Mouse (Mus musculus): ENCODE measurements around the gene Chic1. TPM values are rescaled to one million over a fixed set of nuclear protein-coding genes. Genes with fewer than 3 reads are reported as not detected.

Gene Chic1
- 1 to 10 TPM; 8.3 TPM for total RNA-seq (2021)

DNA sequence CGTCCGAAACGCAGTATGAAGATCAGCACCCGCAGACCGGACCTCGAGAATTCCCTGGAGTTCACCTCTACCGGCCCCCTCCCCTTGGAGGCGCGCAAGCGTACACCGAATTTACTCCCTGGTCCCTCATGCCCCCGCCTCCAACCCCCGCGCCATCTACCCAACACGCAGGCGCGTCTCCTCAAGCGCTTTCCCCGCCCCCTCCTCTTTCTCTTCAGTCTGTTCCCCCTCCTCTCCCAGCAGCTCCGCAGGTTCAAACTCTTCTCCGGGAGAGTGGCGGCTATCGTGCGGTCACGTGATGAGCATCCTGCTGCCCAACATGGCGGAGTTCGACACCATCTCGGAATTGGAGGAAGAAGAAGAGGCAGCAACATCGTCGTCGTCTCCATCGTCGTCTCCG is at the start of gene Chic1:
Gene Chic1, plus strand, starts transcription at position 190 of the 400 bp plus-strand sequence.
- DNase-seq (ENCODE audit: extremely low spot score in 1 of 2, low spot score in 2 of 2): peak; percentile 80 to 89
- intact Hi-C loops (cut with DNase I): loop anchor here (5.0 kb wide), 1 partner anchor 69 kb away; no protein-coding TSS in a partner anchor

DNA sequence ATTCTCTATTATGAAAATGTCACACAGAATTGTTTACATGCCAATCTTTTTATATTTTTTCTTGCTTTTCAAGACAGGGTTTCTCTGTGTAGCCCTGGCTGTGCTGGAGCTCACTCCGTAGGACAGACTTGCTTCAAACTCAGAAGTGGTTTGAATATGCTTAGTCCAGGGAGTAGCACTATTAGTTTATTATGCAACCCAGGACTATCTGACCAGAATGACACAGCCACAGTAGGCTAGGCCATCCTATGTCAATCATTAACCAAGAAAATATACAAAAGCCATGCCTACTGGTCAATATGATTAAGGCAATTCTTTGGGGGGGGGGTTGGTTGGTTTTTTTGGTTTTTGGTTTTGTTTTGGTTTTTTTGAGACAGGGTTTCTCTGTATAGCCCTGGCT is 48.0 kb upstream of the Chic1 start:
- DNase-seq (ENCODE audit: extremely low spot score in 1 of 2, low spot score in 2 of 2): no peak
- intact Hi-C loops (cut with DNase I): no loop called here

DNA sequence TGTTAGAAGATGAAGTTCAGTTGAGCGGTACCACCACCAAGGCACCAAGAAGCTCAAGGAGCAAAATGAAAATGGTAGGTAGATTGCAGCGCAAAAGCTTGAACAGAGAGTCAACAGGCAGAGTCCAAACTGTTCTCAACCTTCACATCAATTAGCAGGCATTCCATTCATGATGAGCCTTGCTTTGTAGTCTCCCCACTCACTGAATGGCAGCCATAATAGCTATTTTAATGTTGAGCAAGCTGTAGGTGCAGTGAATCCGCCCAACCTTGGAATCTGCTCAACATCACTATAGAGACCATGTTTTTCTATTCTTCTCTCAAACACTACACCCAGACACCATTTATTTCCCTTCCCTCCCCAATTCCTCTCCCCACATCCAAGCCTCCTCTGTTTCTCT is 44.6 kb upstream of the Chic1 start:
- no peak for DNase-seq (ENCODE audit: extremely low spot score in 1 of 2, low spot score in 2 of 2)
- intact Hi-C loops (cut with DNase I): no loop called here

DNA sequence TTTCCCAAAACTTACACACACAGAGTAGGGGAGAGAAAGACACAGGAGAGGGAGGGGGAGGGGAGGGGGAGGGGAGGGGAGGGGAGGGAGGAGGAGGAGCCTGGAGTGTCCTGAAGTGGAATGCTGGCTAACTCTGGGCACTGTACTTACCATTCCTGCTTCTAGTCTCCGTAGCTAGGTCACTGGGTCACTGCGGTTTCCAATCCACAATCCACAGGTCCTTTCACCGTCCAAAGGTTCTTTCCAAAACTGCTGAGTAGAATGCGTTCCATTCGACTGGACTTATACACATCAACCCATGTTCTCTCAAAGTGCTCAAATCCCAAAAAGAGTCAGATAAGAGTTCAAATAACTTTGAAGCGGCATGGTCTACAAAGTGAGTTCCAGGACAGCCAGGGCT is 42.1 kb upstream of the Chic1 start:
- intact Hi-C loops (cut with DNase I): no loop called here
- DNase-seq (ENCODE audit: extremely low spot score in 1 of 2, low spot score in 2 of 2): no peak

DNA sequence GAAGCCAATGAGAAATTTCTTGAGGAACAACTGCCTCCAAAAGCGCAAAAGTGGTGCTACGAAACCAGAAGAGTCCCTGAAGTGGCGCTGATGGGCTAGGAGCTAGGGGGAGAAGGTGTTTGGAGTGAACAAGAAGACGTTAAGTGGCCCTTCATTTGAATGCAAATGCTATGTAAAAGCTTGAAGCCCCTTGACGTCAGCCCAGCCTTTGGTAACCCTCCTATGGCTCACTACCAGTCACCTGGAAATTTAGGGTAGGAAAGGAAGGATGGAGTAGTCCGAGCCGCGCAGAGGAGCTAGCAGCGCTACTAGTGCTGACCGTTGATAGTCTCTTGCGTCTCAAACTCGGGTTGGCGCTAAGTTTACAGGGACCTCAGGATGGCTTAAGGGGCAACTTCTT is 35.1 kb upstream of the Chic1 start, which contains the start of gene Cdx4:
Gene Cdx4, plus strand, starts transcription at position 253 of the 400 bp plus-strand sequence.
- intact Hi-C loops (cut with DNase I): no loop called here
- no peak for DNase-seq (ENCODE audit: extremely low spot score in 1 of 2, low spot score in 2 of 2)

DNA sequence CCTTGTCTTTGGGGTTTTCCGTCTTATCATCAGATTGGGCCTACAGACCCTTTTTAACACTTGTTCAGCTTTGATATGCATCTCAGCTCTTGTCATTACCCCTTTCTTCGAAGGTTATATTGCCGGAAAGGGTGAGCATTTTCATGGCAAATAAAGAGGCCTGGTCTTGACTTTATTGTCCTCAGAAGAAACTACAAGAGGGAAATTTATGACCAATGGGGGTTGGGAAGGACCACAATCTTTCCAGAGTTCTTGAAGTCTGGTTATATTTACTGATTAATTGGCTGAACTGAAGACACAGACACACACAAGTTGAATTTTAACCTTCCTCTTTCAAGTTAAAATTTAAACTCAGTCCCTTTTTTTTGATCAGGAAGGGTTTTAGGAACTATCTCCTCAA is 30.4 kb upstream of the Chic1 start:
- DNase-seq (ENCODE audit: extremely low spot score in 1 of 2, low spot score in 2 of 2): no peak
- intact Hi-C loops (cut with DNase I): no loop called here

DNA sequence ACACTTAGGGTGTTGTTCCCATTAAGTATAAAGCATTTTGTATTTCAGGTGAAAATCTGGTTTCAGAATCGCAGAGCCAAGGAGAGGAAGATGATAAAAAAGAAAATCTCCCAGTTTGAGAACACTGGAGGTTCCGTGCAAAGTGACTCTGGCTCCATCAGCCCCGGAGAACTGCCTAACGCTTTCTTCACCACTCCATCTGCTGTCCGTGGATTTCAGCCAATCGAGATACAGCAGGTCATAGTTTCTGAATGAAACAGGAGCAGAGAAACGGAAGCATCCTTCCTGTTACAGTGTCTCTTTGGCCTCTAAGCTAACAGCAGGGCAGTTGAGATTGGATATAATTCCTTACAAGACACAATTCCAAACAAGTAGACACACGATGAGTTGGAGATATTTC is 26.9 kb upstream of the Chic1 start:
- intact Hi-C loops (cut with DNase I): no loop called here
- no peak for DNase-seq (ENCODE audit: extremely low spot score in 1 of 2, low spot score in 2 of 2)

DNA sequence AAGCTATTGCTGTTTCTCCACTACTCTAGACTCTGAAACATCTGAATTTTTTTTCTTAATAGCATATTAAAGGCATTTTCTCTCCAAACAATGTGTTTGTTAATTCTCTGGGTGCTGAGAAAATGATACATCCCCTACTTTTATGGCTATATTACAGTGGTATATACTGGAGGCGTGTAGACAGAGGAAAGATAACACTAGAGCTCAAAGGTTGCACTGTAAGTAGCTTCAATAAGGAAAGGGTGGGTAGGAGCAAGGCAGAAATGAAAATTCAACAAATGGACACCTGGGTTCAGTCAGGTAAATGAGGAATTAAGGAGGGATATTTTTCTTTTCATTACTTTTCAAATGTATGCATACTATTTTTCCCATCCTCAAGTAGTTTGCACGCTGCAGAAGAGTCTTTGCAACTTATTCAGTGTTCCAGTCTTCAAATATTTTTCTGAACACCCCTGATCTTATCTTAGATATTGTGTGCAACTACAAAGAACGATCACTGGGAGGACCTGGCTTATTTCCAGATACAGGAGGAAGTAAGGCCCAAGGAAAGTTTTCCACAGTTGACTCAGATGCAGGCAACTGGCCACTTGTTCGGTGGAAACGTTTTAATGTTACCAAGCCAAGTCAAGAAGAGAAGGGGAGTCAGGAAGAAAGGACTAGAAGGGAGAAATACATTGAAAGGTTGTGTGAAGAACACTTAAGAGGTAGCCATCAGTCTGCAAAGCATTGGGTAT is 25.0 kb upstream of the Chic1 start:
- no peak for DNase-seq (ENCODE audit: extremely low spot score in 1 of 2, low spot score in 2 of 2)
- intact Hi-C loops (cut with DNase I): no loop called here

DNA sequence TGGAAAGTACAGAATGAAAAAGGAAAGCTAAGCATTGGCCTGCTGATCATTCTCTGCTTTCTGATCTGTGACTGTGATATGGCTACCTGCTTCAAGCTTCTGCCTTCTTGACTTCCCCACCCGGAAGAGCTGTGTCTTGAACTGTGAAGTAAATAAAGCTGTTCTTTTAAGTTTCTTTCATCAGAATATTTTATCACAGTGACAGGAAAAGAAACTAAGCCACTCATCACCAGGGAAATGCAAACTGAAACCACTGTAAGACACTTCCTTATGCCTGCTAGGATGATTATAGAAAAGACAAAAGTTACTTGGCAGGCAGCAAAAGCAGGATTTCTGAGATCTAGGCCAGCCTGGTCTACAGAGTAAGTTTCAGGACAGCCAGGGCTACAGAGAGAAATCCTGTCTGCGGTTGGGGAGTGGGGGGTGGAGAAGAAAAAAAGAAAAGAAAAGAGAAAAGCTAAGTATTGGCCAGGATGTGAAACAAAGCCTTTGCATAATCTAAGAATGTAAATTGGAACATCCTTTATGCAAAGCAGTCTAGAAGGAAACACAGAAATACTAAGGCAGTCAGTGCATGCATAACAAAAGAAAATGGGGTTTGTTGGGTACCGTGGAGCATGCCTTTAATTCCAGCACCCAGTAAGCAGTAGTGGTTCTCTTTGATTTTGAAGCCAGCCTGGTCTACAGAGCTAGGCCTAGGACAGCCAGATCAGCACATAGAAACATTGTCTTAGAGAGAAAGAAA is 14.7 kb upstream of the Chic1 start:
- no peak for DNase-seq (ENCODE audit: extremely low spot score in 1 of 2, low spot score in 2 of 2)
- intact Hi-C loops (cut with DNase I): no loop called here

DNA sequence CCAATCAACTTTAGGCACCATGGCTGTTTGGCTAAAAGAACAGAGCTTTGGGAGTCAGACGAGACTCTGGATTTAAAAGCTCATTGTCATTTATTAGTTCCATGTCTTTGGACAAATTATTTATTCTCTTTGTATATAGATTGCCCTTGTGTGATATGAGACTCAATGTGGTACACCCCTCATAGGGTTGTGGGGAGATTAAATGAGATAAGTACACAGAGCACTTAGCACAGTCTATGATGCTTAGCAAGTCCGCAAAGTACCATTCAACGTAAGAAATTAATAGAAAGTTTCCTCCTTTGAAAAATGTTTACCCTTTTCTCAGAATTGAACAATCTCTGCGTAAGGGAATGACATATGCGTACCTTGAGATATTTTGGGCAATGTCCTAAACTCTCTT is 492 bp upstream of the Chic1 start:
- intact Hi-C loops (cut with DNase I): loop anchor here (5.0 kb wide), 1 partner anchor 68 kb away; no protein-coding TSS in a partner anchor

DNA sequence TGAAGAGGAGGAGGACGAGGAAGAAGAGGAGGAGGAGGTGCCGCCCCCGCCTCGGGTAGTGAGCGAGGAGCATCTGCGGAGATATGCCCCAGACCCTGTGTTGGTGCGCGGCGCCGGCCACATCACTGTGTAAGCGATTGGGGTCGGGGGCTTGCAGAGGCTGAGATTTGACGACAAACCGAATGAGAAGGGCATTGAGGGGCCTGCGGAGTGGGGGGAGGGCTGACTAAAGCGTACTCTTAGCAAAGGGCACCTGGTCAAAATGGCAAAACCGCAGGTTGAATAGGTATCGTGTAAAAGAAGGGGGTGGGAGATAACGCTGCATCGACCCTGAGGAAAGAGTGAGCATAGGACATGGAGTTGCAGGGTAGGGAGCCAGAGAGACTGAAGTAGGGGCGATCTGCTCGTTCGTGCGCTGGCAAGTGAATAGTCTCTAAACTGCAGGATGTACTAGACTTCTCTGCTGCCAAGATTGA is 523 bp downstream of the Chic1 start:
- peak in 1 of 2 experiments; percentile 25 for DNase-seq (ENCODE audit: extremely low spot score in 1 of 2, low spot score in 2 of 2)
- intact Hi-C loops (cut with DNase I): loop anchor here (5.0 kb wide), 1 partner anchor 69 kb away; no protein-coding TSS in a partner anchor

More for the DNA sequence above, 492 bp upstream of the Chic1 start:
- no peak for DNase-seq (ENCODE audit: extremely low spot score in 1 of 2, low spot score in 2 of 2)

DNA sequence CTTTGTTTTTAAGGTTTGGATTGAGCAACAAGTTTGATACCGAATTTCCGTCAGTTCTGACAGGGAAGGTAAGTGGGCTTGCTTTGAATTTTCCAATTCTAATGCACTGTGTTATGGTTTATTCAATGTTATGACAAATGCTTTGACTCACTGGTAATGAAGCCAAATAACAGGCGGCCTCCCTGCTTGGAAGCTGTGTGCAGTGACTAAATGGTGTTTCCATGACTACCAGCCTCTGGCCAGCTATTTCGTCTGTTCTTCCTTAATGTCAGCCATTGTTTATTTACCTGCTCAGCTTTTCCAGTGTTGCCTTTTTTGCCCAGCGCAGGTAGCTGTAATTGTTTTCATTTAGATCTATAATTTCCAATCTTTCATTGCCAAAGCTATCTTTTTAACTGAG is 9.9 kb downstream of the Chic1 start:
- intact Hi-C loops (cut with DNase I): no loop called here
- no peak for DNase-seq (ENCODE audit: extremely low spot score in 1 of 2, low spot score in 2 of 2)

DNA sequence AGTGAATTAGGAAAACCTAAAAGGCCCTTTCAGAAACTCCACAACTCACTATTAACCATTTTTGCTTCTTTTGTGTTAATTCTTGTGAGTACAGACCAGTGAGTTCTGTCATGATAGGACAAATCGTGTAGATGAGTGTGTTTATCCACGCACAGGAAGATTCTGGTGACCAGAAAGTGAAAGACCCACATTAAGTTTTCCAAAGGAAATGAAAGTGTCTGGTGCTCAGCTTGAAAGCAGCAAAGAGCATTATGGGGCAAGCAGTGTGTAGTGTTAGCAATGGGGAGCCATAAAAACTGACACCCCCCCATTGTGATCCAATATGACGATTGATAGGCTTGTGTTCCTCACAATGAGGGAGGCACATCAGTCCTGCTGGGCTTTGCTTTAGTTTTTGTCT is 12.4 kb downstream of the Chic1 start:
- intact Hi-C loops (cut with DNase I): no loop called here
- DNase-seq (ENCODE audit: extremely low spot score in 1 of 2, low spot score in 2 of 2): no peak

DNA sequence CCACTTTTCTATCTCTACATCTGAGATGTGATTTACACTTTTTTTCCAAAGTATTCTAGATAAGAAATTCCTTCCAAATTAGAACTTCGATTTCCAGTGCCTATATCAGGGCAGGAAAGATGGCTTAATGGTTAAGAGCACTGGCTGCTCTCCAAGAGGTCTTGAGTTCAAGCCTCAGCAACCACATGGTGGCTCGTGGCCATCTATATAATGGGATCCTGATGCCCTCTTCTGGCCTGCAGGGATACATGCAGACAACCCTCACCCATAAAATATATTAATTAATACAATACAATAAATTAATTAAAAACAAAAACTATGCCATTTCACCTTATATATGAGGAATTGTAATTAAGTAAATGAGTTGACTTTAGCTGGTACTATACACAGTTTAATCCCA is 14.9 kb downstream of the Chic1 start:
- intact Hi-C loops (cut with DNase I): loop anchor here (5.0 kb wide), 1 partner anchor 109 kb away; no protein-coding TSS in a partner anchor

DNA sequence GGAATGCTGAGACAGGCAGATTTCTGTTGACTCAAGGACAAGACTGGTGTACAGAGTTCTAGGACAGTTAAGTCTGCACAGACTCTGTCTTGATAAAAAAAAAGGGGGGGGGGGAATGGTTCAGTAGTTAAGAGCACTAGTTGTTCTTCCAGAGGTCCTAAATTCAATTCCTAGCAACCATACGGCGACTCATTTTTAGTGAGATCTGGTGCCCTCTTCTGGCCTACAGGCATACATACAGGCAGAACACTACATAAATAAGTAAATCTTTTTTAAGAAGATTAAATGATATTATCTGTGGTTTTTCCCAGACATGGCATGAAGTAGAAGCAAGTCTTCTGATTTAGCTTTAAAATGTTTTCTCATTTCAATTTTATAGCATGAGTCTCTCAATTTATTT is 15.4 kb downstream of the Chic1 start:
- DNase-seq (ENCODE audit: extremely low spot score in 1 of 2, low spot score in 2 of 2): no peak
- intact Hi-C loops (cut with DNase I): loop anchor here (5.0 kb wide), 1 partner anchor 109 kb away; no protein-coding TSS in a partner anchor

More for the DNA sequence above, 14.9 kb downstream of the Chic1 start:
- DNase-seq (ENCODE audit: extremely low spot score in 1 of 2, low spot score in 2 of 2): no peak

DNA sequence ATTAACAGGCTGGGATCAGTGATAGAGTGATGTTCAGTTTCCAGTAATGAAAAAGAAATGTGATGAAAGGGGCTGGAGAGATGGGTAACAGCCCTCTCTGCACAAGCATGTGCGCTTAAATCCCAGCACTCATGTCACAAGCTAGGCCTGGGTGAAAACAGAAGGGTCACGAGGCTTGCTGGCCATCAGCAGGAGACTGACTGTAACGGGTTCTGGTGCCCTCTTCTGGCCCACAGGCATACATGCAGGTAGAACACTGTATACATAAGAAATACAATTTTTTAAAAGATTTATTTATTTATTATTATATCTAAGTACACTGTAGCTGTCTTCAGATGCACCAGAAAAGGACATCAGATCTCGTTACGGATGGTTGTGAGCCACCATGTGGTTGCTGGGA is 18.0 kb downstream of the Chic1 start:
- peak in 1 of 2 experiments; percentile 22 for DNase-seq (ENCODE audit: extremely low spot score in 1 of 2, low spot score in 2 of 2)
- intact Hi-C loops (cut with DNase I): loop anchor here (5.0 kb wide), 1 partner anchor 112 kb away; no protein-coding TSS in a partner anchor

DNA sequence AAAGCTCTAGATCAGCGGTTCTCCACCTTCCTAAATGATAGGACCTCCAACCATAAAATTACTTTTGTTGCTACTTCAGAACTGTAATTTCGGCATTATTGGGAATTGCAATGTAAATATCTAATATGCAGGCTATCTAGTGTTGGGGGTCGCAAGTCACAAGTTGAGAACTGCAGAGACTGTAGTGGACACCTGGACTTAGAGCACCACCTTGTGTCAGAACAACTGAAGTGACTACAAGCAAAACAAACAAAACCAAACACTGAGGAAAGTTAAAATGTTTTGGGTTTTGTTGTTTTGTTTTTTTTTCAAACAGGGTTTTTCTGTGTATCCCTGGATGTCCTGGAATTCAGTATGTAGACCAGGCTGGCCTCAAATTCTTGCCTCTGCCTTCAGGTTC is 28.3 kb downstream of the Chic1 start:
- intact Hi-C loops (cut with DNase I): no loop called here
- no peak for DNase-seq (ENCODE audit: extremely low spot score in 1 of 2, low spot score in 2 of 2)

DNA sequence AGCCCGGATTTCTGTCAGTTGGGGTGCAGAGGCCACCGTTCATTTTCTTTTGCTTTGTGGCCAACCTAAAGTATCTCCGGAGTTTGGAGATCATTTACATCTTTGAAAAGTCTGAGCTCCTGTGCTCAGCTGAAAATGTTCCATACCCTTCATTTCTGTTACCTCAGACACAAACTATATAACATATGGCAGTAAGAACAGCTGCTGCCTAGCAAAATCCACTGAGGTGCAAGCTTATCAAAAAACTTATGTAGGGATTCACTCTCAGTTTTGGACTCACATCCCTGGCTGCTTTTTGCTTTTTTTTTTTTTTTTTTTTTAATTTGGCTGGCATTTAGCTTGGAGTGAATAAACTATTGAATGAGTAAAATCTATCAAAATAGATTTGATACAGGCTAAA is 31.9 kb downstream of the Chic1 start:
- DNase-seq (ENCODE audit: extremely low spot score in 1 of 2, low spot score in 2 of 2): no peak
- intact Hi-C loops (cut with DNase I): no loop called here

DNA sequence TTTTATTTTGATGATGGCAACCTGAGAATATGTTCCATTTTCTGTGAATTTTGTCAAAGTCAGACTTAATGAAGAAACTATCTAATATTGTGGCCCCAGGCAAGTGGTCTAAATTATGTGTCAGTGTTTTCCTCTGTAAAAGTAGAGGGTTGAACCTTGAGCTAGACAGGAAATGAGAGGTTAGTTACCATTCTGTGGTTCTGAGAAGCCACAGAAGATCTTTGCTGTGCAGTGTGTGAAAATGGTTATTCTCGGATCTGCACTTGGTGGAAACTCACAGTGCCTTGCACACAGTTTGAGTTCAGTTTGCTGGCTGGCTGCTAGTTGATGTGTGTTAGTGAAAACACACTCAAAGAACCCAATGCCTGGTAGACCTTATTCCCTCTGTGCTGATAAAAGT is 37.6 kb downstream of the Chic1 start:
- DNase-seq (ENCODE audit: extremely low spot score in 1 of 2, low spot score in 2 of 2): no peak
- intact Hi-C loops (cut with DNase I): no loop called here

DNA sequence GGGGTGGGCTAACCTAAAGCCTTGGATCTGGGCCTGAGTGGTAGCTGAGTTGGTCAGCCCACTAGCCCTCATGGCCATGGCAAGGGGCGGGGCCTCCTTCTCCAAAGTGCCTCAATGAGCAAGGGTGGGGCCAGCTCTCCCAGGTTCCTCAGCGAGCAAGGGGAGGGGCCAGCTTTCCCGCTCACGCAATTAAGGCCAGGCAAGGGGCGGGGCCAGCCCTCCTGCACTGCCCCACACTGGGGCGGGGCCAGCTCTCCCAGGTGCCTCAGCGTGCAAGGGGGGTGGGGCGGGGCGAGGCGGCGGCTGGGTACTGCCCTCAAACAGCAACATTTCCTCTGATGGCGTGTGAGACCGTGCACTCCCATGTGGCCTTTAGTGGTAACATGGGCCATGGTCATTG is 48.7 kb downstream of the Chic1 start:
- intact Hi-C loops (cut with DNase I): no loop called here
- peak in 1 of 2 experiments; percentile 20 for DNase-seq (ENCODE audit: extremely low spot score in 1 of 2, low spot score in 2 of 2)
